Mouse (Mus musculus): ENCODE results near the gene Abca1.

- TF ChIP-seq POLR2A (IDR thresholded peaks at IDR 0.05; ENCODE audit: extremely low read depth, insufficient read depth, low read length) (no peak), CTCF (IDR thresholded peaks at IDR 0.05; ENCODE audit: extremely low read depth, insufficient read depth, low read length) (no peak)
Measured at GRCm38 (mm10) chr4:53186573-53186972, 26.9 kb upstream of the Abca1 start.

Measured in cortical plate, adult 2 months (tissue).